Mouse (Mus musculus) layer of hippocampus, postnatal 36 days (tissue): ENCODE results near the gene 4933427D14Rik. TPM values are rescaled to one million over a fixed set of nuclear protein-coding genes. Genes with fewer than 3 reads are reported as not detected.

ENCODE experiments used
- DNase-seq, 2 experiments: peaks; one replicate each; pipeline ENCODE4 v3.0.0; 2022
- total RNA-seq, 2 experiments: library from RNA; stranded (reverse); gene quantifications; 2 replicates each; pipeline ENCODE4 v1.2.3; 2021

4933427D14Rik gene
- total RNA-seq, 2 experiments from 2014 or later, result 25.5 to 30.7 TPM

GRCm38 (mm10) chr11:72140198-72140597 is 67.1 kb downstream of the 4933427D14Rik start:
- no peak for DNase-seq

- no peak for DNase-seq
These were observed 70.9 kb downstream of the 4933427D14Rik start for GRCm38 (mm10) chr11:72136231-72136982.

DNA sequence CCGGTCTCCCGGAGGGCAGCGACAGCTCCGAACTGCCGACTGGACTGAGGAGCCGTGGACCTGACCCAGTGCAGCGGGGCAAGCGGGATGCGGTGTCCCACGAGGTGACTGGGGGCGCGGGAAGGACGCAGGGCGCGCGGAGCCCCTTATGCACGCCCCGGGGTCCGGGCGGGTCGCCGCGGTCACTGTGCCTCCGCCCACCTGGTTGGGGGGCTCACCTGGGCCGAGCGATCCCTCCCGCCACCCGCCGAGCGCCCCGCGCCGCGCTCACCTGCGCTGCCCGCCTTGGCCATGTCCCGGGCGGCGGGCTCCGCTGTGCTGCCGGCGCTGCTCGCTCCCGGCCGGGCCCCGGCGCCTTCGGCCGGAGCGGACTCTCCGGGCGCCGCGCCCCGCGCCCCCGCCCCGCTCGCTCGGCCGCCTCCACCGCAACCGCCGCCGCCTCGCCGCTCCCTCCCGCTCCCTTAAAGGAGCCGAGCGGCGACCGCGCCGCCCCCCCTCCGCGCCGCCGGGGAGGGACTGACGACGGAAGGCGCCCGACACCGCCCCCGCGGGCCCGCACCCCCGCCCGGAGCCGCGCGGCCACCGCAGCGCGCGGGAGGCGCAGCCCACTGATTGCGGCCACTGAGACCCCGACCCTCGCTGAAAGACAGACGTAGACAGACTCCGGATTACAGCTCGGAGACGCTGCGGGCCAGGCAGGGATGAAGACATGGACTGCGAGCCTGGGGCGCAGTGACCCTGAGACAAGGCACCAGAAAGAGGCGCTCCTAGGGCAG is 71.7 kb downstream of the 4933427D14Rik start, which contains the start of gene Pitpnm3:
TSS of gene Pitpnm3 (minus strand) at position 396 of the 776 bp plus-strand sequence.
- peak in 1 of 2 experiments; percentile 43 for DNase-seq

GRCm38 (mm10) chr11:72134536-72135382 is 72.5 kb downstream of the 4933427D14Rik start:
- DNase-seq, result no peak

DNA sequence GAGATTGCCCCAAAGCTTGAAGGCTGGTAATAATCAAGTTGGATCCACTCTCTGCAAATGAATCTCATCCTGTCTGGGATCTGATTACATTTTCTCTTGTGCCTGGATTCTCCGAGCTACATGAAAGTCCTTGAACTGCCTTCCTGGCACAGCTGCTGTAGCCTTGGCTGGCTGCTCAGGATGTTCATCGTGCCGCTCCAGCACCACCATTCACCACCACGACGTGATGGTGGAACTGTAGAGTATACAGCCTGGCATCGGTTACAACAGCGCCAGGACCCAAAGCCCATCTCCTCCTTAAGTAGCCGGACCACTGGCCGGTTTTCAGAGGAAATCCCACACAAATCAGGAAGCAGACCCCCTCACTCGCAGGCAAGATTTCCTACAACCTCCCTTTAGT is 74.2 kb downstream of the 4933427D14Rik start:
- no peak for DNase-seq

DNA sequence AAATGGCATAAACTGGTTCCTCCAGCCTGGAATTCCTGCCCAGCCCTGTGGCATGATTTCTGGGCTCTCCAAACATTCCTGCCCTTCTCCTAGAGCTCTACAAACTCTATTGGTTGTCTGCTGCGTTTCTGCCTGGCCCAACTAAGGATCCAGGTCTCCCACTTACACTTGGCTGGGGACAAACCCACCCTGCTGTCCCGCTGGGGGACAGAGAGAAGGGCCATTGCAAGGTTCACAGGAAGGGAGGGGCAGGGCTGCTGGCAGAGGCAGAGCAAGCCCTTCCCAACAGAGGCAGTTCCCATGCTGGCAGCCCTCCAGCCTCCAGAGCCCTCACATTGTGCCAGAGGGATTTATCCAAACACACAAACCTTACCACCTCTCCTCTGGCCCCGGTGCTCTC is 75.0 kb downstream of the 4933427D14Rik start:
- no peak for DNase-seq

- no peak for DNase-seq
These were observed 75.6 kb downstream of the 4933427D14Rik start for GRCm38 (mm10) chr11:72131697-72132096.

- no peak for DNase-seq
These were observed 76.4 kb downstream of the 4933427D14Rik start for GRCm38 (mm10) chr11:72130905-72131304.

DNA sequence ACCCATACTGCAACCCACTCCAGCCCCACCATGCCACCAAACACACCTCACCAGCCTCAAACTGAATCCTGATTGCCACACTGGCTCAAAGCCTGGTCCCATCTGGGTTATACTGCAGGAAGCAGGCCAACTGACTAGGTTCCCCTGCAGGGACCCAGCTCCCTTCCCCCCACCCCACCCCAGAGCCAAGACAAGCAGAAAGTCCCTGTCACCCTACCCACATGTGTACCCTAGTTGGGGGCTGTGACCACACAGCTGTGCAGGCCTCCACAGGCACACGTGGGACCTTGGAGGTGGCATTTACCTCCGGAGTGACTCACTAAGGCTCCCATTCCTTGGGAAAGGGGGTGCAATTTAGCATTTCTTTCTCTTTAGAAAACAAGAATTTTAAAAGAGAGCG is 76.8 kb downstream of the 4933427D14Rik start:
- DNase-seq, result no peak

DNA sequence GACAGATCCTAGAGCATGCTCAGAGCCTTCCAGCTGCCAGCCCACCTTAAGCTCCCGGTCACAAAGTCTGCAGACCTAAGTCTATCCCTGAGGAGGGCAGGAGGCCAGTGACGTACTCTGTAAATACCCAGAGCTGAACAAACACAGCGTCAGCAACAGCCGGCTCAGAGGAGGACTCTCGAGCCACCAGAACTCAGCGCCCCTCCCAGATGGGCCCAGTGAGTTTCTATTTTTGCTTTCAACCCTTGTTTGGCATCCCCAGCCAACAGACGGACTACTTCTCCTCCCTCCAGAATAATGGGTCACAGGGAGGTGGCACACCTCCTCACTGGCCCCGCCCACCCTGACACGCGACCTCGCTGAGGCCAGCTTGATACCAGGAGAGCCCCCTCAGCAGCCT is 77.2 kb downstream of the 4933427D14Rik start:
- DNase-seq, result no peak

GRCm38 (mm10) chr11:72129032-72129894 is 78.0 kb downstream of the 4933427D14Rik start:
- no peak for DNase-seq

GRCm38 (mm10) chr11:72127450-72128189 is 79.6 kb downstream of the 4933427D14Rik start:
- no peak for DNase-seq

- DNase-seq, result no peak
These were observed 81.5 kb downstream of the 4933427D14Rik start for GRCm38 (mm10) chr11:72125781-72126180.

DNA sequence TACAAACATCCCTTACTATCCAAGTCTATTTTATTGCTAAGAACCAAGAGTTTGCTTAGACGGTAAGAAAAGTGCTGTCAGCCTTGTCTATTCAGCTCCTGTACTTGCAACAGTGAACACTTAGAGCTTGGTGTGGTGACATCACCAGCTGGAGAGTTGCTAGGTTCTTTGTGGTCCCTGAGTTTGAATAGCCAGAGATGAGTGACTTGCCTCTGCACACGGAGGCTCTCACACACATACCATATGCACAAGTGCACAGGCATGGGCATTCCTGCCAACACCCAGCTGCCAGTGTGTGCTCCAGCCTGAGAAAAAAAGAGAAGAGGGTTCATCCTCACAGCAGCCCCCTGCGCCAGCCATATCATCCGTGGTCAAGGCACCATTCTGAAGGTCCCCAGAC is 83.7 kb downstream of the 4933427D14Rik start:
- DNase-seq, result no peak

DNA sequence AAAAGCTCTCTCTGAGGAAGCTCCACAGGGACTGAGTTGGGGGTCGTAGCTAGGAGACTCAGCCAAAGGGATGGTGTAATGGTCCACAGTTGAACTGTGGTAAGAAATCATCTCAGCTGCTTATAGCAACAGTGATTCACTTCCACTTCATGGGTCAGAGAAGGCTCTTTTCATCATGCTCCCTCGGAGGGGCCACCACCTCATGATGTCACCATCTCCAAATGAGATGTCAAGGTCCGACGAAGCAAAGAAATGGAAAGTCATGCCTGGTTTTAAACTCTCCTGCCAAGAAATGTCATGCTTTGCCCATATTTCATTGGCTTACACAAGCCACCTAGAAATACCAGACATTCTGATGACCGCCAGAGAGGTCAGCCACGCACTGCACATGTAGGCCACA is 86.9 kb downstream of the 4933427D14Rik start:
- DNase-seq, result no peak

DNA sequence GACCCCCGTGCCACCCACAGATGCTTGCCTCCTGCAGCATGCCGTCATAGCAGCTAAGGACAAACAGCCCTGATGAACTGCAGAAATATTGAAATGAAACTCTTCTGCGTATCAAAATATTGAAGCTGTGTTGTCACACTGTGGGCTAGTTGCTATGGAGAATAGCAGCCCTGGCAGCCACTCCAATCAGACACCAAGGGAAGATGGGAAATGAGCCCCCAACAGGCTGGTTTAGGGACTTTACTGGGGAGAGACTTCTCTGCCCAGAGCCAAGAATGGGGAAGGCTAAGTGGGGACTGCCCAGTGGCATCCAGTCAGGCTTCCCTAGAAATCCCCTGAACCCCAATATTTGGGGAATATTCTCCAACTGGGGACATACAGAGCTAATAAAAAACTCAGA is 88.6 kb downstream of the 4933427D14Rik start:
- DNase-seq, result no peak

- DNase-seq, result no peak
These were observed 94.0 kb downstream of the 4933427D14Rik start for GRCm38 (mm10) chr11:72113296-72113695.

DNA sequence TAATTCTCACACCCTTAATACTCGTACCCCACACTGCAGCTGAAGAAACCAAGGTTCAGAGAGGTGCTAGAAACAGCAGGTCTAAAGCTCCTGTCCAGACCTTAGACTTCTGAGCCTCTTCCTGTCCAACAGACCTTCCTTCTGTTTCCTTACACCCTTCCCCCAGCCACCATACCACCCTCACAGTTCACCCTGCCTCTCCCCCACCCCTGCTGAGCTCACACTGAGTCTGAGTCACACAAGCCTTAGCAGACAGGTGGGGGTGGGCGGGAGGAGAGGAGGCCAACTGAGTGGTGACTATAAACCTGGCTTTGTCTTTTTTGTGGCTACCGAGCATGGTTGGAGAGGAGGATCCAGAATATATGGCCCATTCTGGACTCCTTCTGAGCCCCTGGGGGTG is 96.5 kb downstream of the 4933427D14Rik start:
- no peak for DNase-seq

DNA sequence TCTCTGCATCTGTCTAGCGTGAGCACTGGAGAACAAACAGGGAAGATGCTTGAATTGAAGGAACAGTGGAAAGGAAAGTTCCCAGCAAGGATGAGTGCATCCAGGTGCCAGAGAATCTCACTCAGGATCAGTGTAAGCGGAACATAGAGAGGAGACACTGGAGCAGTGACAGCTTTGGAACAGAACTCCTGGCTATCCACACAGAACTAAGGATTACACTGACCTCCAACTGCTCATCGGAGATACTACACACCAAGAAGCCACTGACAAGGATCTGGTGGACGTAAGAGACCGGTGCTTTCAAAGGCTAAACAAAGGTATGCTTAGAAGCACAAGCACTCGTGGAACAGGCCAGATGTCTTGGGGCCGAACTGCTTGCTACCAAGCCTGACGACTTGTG is 103.0 kb downstream of the 4933427D14Rik start:
- DNase-seq, result no peak
